Comparison of ENCODE assay signal across 8 mouse cellular contexts in the genomic region with DNA sequence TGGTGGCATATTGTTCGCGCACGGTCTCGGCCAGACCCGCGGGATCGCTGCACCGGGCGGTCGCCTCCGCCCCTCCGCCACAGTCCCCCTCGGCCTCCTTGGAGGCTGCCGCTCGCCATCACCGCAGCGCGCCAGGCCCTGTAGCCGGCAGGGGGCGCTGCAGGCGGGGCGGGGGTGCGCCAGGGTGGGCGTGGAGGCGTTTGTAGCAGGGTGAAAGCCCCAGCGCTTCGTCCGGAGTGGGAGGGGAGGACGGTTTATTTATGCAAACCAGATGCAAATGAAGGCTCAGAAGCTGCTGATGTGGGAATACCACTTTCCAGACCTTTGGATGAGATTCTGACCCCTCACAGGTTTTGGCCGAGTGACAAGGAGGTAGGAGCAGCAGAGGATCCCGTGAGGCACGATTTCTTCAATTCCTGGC. TPM values are rescaled to one million over a fixed set of nuclear protein-coding genes. Genes with fewer than 3 reads are reported as not detected.
DNase-seq lines count a peak whose midpoint lies in the region; ATAC-seq and TF ChIP-seq lines count a peak whose summit lies in the region.

No protein-coding gene starts in this region.

- peak; percentile 61; the same call in 1 of the 2 replicates for ATAC-seq in cerebellum, adult (ENCODE audit: insufficient number of reproducible peaks, low FRiP score, low TSS enrichment)
- ATAC-seq in forebrain, embryonic 14.5 days, result peak; percentile 86
- ATAC-seq in lung, embryonic 16.5 days (ENCODE audit: low read depth), result peak; percentile 80

- no peaks in the 10 kb centered on the region for H3K4me1 ChIP-seq in ES-Bruce4 (ENCODE audit: control insufficient read depth, insufficient read depth, low read length)
- H3K4me1 ChIP-seq in forebrain, embryonic 14.5 days (ENCODE audit: control insufficient read depth, insufficient read depth, low read length), result peaks cover 14% of the 10 kb centered on the region
- peaks cover 17% of the 10 kb centered on the region for H3K4me1 ChIP-seq in lung, embryonic 16.5 days (replicated peaks; ENCODE audit: control insufficient read depth, insufficient read depth, low read length)
- H3K4me1 ChIP-seq in olfactory bulb, adult 2 months (ENCODE audit: control insufficient read depth, insufficient read depth, low read length), result peaks cover 6% of the 10 kb centered on the region

- H3K4me3 ChIP-seq in ES-Bruce4 (ENCODE audit: low read depth, low read length), result peak overlapping the region; percentile 73
- peak overlapping the region; percentile 37 for H3K4me3 ChIP-seq in forebrain, embryonic 14.5 days (ENCODE audit: low read depth, low read length)
- peak overlapping the region; percentile 66 for H3K4me3 ChIP-seq in lung, embryonic 16.5 days (ENCODE audit: low read length)
- peak overlapping the region; percentile 56 for H3K4me3 ChIP-seq in olfactory bulb, adult 2 months (ENCODE audit: insufficient read depth, low read depth, low read length)

- TF ChIP-seq EP300 in ES-Bruce4 (IDR thresholded peaks at IDR 0.05; ENCODE audit: insufficient read depth, low read depth, low read length), result no peak

- peaks cover 8% of the 10 kb centered on the region for H3K27me3 ChIP-seq in ES-Bruce4 (ENCODE audit: control insufficient read depth, insufficient read depth, low read length, poor library complexity, severe bottlenecking)
- peaks cover 50% of the 10 kb centered on the region for H3K27me3 ChIP-seq in forebrain, embryonic 14.5 days (replicated peaks; ENCODE audit: control insufficient read depth, insufficient read depth, low read length)
- peaks cover 68% of the 10 kb centered on the region for H3K27me3 ChIP-seq in lung, embryonic 16.5 days (ENCODE audit: control insufficient read depth, insufficient read depth, low read depth, low read length)

- under 1% methylated on average over 32 of the region's 32 CpGs for WGBS in forebrain, embryonic 14.5 days
- WGBS in lung, embryonic 16.5 days, result under 1% methylated on average over 32 of the region's 32 CpGs
- WGBS in olfactory bulb, adult 2 months, result under 1% methylated on average over 32 of the region's 32 CpGs

- no peaks in the 10 kb centered on the region for H3K9me3 ChIP-seq in ES-Bruce4 (replicated peaks; ENCODE audit: control insufficient read depth, insufficient read depth, low read length, poor library complexity, severe bottlenecking)
- no peaks in the 10 kb centered on the region for H3K9me3 ChIP-seq in forebrain, embryonic 14.5 days (replicated peaks; ENCODE audit: control insufficient read depth, low read length)
- H3K9me3 ChIP-seq in lung, embryonic 16.5 days (ENCODE audit: control insufficient read depth, low read length), result no peaks in the 10 kb centered on the region

- H3K27ac ChIP-seq in ES-Bruce4 (ENCODE audit: insufficient read depth, low read length), result no peak overlapping the region
- peak overlapping the region; percentile 34; the same call in 1 of the 2 replicates for H3K27ac ChIP-seq in forebrain, embryonic 14.5 days (ENCODE audit: low read depth, low read length)
- H3K27ac ChIP-seq in lung, embryonic 16.5 days (ENCODE audit: low read length), result peak overlapping the region; percentile 46; the same call in 1 of the 2 replicates
- no peak overlapping the region; the same call in 1 of the 2 replicates for H3K27ac ChIP-seq in olfactory bulb, adult 2 months (ENCODE audit: insufficient read depth, low read depth, low read length)

- H3K9ac ChIP-seq in ES-Bruce4 (ENCODE audit: low read depth, poor library complexity, severe bottlenecking), result peak overlapping the region; percentile 41; the same call in 1 of the 2 replicates
- H3K9ac ChIP-seq in forebrain, embryonic 14.5 days (ENCODE audit: low read length), result peak overlapping the region; percentile 56
- H3K9ac ChIP-seq in lung, embryonic 16.5 days (ENCODE audit: low read length), result peak overlapping the region; percentile 57

- TF ChIP-seq POLR2A in ES-Bruce4 (IDR thresholded peaks at IDR 0.05; ENCODE audit: insufficient read depth, low read length), result no peak
- 0 out of 2 replicates have a peak, but pooled peaks have one; percentile 11 for TF ChIP-seq POLR2A in olfactory bulb, adult 2 months (IDR thresholded peaks at IDR 0.05; ENCODE audit: insufficient read depth, low read depth, low read length)

- H3K36me3 ChIP-seq in ES-Bruce4 (ENCODE audit: control insufficient read depth, insufficient read depth, low read length, poor library complexity, severe bottlenecking), result no peaks in the 10 kb centered on the region
- no peaks in the 10 kb centered on the region for H3K36me3 ChIP-seq in forebrain, embryonic 14.5 days (ENCODE audit: control insufficient read depth, insufficient read depth, low read length)
- no peaks in the 10 kb centered on the region for H3K36me3 ChIP-seq in lung, embryonic 16.5 days (ENCODE audit: control insufficient read depth, insufficient read depth, low read length)

- peak overlapping the region; percentile 51 for H3K4me2 ChIP-seq in forebrain, embryonic 14.5 days (ENCODE audit: low read length)
- peak overlapping the region; percentile 93 for H3K4me2 ChIP-seq in lung, embryonic 16.5 days (ENCODE audit: low read depth, low read length)

- TF ChIP-seq CTCF in ES-Bruce4 (IDR thresholded peaks at IDR 0.05; ENCODE audit: low read depth, low read length), result peak; percentile 66
- peak; percentile 94 for TF ChIP-seq CTCF in olfactory bulb, adult 2 months (IDR thresholded peaks at IDR 0.05; ENCODE audit: insufficient read depth, low read depth, low read length)

- peak; percentile 85 for DNase-seq in forebrain, embryonic 14.5 days (ENCODE audit: low spot score)
- peak; percentile 77 for DNase-seq in heart, postnatal 4 days
- peak; percentile 51 to 57 for DNase-seq in layer of hippocampus, adult 8-10 months (ENCODE audit: low spot score in 2 of 2)
- DNase-seq in yolk sac, embryonic 10.5 days (ENCODE audit: low spot score), result peak; percentile 64

RNA-seq across cellular contexts. Expression of a gene that starts 20.8 kb away (rescaled TPM):
- 201 and 203 TPM in 2 replicates for polyA plus RNA-seq in ES-Bruce4 (2011; ENCODE audit: insufficient read depth, insufficient read length, low read depth, missing spikeins)
- polyA plus RNA-seq in forebrain, embryonic 14.5 days (2014; fragmentation: Nextera tagmentation; extraction: Ambion mirVana), result 62.4 and 88.3 TPM in 2 replicates
- 10 to 100 TPM; 34.9 to 35.2 TPM for total RNA-seq in heart, postnatal 4 days (2021)
- 10 to 100 TPM in 2 of 4 experiments, 1 to 10 TPM in 2; 7.0 to 12.5 (median 10.0) TPM for total RNA-seq in layer of hippocampus, adult 8-10 months (2022)
- 73.6 and 76.2 TPM in 2 replicates for polyA plus RNA-seq in lung, embryonic 16.5 days (2015; fragmentation: Nextera tagmentation; extraction: Ambion mirVana)
- polyA plus RNA-seq in olfactory bulb, adult 2 months (2012; ENCODE audit: insufficient read depth, insufficient read length, low replicate concordance, missing spikeins), result not detected in 2 replicates

RNA-seq across cellular contexts. Expression of a gene that starts 29.0 kb away (rescaled TPM):
- 47.9 and 51.9 TPM in 2 replicates for polyA plus RNA-seq in ES-Bruce4 (2011; ENCODE audit: insufficient read depth, insufficient read length, low read depth, missing spikeins)
- 48.2 and 61.2 TPM in 2 replicates for polyA plus RNA-seq in forebrain, embryonic 14.5 days (2014; fragmentation: Nextera tagmentation; extraction: Ambion mirVana)
- 10 to 100 TPM; 65.6 to 71.0 TPM for total RNA-seq in heart, postnatal 4 days (2021)
- total RNA-seq in layer of hippocampus, adult 8-10 months (2022), result 10 to 100 TPM; 87.2 to 96.6 (median 91.0) TPM
- polyA plus RNA-seq in lung, embryonic 16.5 days (2015; fragmentation: Nextera tagmentation; extraction: Ambion mirVana), result 61.7 and 68.5 TPM in 2 replicates
- polyA plus RNA-seq in olfactory bulb, adult 2 months (2012; ENCODE audit: insufficient read depth, insufficient read length, low replicate concordance, missing spikeins), result not detected in 2 replicates

Comparison
In these comparisons a context has a peak if more than half of its experiments do, and no peak if none do; other contexts are left out.
1. H3K27ac ChIP-seq: peak in forebrain, embryonic 14.5 days (single experiment) and lung, embryonic 16.5 days (single experiment); none in ES-Bruce4 (single experiment) and olfactory bulb, adult 2 months (single experiment).
2. Peak in every context shown above with its lines, with median percentiles within 50 percentile points of each other: H3K4me3 ChIP-seq, H3K9ac ChIP-seq, ATAC-seq and DNase-seq.